Mouse (Mus musculus): ENCODE data around the gene Satb2.

DNA sequence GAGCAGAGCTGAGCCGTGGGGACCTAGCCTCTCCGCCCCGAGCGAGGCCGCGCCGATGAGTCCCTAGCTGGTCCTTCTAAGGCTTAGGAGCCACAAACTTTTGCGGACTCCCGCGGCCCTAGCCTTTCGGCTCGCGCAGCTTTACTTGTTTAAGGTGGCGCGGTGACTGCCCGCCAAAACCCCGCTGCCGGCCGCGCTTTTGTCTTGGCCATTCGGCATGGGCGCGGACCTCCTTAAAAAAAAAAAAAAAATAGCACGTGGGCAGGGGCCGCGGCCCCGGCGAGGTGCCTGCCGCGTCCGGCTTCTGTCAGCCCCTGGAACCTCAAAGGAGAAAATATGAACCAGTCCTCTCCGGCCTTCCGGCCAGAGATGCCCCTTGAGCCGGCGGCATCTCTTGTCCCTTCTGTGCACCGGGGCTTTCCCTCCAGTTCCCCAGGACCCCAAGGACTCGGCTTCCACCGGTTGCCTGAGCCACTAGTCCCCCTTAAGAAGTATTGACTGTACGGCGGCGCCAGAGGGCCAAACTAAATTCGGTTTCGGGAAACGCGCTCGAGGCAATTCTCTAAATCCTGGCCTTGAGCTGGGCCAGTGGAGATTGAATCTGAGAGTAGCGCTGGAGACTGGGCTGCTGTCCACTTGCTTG, 5.4 kb downstream of the Satb2 start:
- TF ChIP-seq CTCF (IDR thresholded peaks at IDR 0.05; ENCODE audit: low read depth, low read length) (no peak), POLR2A (IDR thresholded peaks at IDR 0.05; ENCODE audit: borderline replicate concordance, low read depth, low read length) (no peak)

Measured in bone marrow macrophage, adult 2 months (primary cell).